Mouse (Mus musculus): Measurements from ENCODE around the gene Crybb3.

The Crybb3 gene

DNA sequence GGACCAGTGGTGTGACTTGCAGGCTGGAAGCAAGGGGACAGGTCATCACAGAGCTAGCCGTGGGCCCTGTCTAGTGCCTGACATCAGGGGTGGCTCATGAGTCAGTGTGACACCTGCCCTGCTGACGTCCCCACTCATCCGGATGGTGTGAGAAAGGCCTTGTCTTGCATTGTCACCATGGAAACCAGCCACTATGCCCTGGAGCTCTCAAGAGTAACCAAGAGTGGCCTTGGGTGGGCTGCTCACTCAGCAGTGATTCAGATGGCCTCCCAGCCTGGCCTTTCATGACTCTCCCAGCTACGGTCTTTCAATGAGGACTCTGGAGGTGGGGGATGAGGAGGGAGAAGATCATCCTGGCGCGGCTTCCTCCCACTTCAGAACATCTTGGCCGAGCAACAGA is 21.1 kb upstream of the Crybb3 start:
- no peak for DNase-seq

DNA sequence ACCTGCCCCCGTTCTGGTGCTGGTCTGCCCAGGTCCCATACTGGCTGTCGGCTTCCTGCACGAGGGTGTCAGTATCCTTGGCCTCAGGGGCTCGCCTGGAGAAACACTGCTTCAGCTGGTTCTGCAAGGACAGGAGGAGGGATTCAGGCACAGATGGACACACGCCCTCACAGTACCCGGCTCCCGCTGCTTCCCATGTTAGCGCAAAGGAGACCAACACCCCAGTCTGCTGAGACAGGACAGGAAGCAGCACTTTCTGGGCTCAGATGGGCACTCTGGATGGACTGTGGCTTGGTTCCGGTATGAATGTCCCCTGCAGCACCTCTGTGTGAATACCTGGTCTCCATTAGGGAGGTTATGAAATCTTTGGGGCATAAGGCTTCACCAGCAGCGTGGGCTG is 20.1 kb upstream of the Crybb3 start:
- no peak for DNase-seq

DNA sequence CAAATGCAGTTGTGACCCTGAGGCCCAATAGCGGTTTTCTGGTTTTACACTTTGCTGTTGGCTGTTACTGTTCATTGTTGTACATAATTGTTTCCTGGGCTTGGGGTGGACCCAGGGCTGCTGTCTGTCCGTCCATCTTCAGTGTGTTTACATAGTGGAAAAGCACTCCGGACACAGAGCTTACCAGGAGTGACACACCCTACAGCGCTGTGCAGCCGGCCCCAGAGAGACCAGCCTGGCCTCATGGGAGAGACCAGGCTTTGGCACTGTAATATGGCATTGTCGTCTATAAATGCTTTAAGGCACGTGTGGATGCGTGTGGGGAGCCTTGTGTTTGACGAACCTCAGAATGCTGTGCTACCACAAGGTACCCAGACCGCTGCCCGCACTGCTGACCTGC is 19.0 kb upstream of the Crybb3 start:
- DNase-seq: no peak

DNA sequence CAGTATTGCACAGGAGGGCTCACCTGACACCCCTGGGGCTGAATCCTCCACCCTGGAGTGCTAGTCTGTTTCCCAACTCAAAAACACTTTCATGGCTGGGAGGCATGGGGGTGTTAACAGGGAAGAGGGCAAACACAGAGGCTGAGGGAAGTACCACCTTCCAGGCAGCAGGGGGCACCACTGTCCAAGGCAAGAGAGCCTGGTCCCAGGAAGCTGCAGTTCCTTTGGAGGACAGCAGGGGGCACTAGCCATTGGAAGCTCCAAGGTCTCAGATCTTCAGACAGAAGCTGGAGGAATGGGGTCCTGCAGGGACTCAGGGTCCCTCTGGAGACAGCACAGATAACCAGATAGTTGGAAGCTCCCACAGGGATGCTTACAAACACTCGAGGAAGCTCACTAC is 18.2 kb upstream of the Crybb3 start:
- DNase-seq: peak; percentile 88

DNA sequence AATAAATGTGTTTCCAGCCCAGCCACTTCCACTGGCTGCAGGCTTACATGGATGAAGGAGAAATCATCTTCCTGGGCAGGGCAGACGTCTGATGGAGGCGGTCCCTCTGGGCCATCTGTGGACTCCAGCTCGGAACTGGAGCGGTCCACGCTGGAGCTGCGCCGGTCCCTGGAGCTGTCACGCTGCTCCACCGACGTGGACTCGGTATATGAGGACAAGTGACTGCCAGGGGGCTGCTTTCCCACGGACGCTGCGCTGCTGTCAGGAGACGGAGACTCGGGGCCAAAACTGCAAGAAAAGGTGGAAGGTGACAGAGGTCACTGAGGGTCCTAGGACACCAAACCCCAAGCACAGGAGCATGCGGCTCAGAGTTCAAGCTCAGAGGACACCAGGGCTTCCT is 16.2 kb upstream of the Crybb3 start:
- no peak for DNase-seq

DNA sequence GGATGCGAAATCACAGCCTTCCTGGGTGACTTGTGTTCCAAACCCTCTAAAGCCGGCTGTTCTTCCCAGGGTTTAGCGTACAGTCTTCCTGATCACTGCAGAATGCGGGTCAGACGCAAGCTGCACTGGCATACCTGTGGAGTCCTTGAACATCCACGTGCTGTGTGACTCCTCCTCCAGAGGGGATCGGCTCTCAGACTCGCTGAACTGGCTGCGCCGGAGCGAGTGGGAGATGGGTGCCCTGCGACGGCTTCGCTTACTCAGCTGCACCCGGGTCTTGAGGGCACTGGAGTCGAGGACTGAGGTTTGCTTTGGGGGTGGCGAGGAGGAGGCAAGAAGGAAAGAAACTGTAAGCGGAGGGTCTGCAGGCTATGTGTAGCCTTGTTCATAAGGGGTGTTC is 14.1 kb upstream of the Crybb3 start:
- no peak for DNase-seq

DNA sequence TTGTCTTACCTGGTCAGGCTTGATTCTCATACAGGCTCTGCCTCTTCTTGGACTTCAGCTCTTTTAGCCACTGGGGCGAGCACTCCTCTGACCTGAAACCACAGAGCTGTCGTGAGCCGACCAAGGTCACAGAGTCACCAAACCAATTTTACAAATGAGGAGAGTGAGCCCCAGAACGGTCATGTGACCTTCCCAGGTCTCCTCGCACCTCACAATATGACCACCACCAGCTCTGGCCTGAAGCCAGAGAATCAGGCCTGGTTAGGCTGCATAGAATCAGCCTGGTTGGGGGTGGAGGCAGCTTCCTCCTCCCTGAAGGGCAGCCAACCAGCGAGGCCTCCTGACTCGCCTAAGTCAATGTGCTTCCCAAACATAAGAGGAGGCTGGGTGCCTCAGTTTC is 11.0 kb upstream of the Crybb3 start:
- peak; percentile 68 for DNase-seq

DNA sequence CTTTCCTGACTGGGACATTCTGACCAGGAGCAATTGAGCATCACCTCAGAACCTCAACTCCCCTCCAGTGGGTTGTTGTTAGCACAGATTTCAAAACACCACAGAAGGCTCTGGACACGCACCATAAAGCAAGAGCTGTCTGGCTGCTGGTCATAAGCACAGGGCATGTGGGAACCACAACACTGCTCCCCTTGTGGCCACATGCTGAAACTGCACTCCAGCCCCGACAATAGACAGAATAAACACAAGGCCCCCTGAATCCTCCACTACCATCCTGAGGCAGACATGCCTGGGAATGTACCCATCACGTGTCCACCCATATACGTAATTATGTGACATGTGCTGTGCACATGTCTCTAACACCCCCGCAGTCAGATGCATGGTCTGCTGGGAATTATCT is 9.8 kb upstream of the Crybb3 start:
- peak; percentile 81 for DNase-seq

DNA sequence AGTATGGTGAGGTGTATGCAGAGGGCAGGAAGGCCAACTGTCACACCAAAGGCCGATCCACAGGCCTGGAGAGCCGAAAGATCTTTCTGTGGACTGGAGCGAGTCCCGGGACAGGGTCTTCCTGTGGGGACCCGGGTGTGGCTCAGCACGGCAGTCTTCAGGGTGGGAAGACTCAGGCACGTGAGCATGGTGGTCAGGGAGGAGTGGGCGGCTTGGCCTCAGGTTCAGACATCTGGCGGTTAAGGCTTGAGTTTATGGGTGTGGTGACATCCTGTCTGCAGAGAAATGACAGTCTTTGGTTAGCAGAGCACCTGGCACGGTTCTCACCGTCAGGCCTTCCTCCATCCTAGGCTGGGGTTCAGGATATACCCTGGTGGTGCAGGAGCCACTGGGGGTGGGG is 9.4 kb upstream of the Crybb3 start:
- DNase-seq: peak; percentile 41

DNA sequence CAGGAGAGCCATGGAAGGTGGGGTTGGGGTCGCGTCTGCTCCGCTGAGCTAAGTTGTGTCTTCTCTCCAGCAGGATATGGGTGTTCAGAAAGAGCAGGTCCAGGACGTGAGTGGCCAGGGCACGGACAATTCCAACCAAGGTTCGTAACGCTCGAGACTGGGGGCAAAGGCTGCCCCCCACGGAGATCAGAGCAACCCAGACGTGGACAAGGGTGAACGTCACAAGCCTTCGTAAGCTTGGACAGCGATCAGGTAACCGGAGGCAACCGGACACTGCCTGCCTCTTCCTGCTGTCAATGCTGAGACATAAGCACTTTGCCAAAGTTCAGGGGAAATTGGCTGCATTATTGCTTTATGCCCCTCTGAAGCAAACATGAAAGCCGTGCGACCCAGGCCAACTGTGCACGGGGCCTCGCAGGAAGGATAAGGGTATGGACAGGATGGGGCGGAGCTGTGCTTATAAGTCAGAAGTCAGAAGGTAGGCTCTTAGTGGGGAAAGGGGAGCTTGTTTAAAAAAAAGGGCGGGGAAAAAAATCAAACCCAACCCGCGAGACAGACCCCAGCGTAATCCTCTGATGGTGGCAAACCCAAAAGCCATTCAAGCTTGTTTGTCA is 8.8 kb upstream of the Crybb3 start:
- peak; percentile 48 for DNase-seq

DNA sequence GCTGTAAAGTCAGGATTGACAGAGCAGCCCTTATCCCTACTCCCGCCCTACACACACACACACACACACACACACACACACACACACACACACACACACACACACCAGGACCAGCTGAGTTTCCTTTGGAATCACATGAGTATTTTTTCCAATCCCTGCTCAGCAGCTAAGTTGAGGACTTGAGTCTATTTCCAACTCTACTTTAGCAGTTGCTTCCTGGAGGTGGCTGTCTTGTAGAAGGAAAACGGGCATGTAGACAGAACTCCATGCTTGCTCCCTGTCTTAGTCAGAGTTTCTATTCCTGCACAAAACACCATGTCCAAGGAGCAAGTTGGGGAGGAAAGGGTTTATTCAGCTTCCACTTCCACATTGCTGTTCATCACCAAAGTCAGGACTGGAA is 6.1 kb upstream of the Crybb3 start:
- no peak for DNase-seq

DNA sequence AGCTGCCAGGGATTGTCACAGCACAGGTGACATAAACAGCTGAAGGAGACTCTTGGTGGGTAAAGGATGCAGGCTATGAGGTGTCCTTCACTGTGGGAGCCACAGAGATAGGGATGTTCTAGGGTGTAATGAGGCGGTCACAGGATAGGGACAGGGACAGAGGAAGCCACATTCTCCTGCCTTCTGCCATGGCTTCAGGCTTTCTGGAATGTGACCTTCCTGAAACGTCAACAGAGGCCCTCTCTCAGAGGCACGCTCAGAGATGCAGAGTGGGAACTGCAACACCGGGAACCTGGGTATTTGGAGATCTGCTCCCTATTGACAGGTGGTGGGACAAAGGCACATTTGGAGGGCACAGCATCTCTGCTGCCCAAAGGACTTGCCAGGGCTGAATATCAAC is 5.6 kb upstream of the Crybb3 start:
- DNase-seq: no peak

DNA sequence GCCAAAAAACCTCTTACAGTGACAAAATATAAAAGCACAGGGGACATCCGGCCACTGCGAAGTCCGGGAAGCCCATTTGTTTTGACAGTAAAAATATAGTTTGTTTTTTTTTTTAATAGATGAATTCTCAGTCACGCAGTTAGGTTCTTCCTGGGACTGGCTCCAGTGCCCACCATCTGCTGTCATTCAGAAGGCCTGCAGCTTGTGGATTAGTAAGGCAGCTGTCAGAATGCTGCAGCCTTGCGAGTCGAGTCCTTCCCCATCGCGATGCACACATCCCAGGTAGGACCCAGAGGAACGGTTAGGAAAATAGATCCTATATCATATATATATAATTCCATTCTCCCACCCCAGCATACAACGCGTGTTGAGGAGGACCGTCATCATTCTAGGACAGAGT is 5.1 kb upstream of the Crybb3 start:
- DNase-seq: peak; percentile 44

DNA sequence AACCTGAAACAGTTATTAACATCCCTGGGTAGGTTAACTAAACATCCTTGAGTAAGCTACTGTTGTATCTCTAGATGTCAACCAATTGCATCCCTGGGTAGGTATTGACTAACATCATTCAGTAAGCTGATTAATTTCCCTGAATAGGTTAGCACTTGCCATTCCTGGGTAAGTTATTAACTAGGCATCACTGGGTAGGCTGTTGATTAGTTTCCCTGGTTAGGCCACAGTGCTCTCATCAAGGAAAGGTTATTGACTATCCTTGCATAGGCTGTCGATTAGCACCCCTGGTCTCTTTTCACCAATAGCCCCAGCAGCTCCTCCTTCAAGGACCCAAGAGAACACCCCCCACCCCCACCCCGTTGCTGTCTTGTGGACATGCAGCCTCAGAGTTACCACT is 4.5 kb upstream of the Crybb3 start:
- no peak for DNase-seq

DNA sequence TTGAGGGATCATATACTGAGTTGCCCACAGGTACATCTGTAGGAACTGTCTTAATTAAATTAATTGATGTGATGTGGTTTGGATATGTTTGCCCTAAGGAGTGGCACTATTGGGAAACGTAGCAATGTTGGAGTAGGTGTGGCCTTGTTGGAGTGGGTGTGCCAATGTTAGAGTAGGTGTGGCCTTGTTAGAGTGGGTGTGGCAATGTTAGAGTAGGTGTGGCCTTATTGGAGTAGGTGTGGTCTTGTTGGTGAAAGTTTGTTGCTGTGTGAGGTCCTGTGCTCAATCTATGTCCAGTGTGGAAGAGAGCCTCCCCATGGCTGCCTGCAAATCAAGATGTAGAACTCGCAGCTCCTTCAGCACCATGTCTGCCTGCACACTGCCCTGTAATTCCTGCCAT is 2.9 kb upstream of the Crybb3 start:
- no peak for DNase-seq

DNA sequence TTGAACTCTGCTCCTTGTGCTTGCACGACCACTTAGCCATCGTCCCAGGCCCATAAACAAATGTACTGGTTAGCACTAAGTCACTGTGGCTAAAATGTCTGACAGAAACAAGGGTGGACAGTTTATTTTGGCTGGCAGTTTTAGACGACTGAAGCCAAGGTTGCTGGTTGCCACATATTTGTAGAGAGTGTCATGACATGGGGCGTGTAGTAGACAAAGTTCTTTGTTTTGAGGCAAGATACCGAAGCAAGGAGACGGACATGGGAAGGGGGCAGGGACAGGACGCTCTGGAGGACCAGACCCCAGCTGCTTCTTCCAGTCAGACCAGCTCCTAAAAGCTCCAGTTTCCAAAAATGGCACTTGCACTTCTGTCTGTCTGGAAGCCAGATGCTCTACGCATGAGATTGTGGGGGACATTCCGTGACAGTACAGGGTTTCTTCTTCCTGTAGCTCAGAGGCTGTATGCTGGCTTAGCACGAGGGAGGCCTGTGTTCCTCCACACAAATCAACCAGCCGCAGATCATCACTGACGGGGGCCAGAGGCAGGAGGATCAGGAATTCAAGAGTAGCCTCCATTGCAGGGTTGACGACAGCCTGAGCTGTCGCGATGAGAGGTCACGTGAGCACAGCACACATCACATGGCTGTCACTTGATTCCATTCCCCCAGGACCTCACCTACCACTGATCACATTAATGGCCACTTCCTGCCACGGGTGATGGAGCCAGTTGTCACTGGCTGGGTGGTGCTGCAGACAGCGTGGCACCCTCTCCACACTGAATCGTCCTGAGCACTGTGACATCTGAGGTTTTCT is 1.2 kb upstream of the Crybb3 start:
- peak; percentile 23 for DNase-seq

DNA sequence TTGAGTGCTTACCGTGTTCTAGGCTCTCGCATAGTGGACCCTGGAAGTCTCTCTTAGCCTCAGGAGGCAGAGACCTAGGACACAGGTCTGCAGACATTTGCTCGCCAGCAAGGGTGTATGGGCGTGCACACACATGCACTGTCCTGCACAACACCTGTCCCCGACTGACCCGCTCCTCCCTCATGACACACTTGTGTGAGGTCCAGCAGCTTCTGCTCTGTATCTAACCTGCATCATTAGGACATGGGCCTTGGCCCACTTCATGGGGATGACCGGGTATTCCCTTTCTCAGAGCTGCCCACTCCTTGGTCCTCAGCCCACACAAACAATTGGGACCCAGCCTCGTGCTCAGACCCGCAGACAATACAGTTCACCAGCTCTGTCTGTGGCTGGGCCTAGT is 364 bp downstream of the Crybb3 start:
- DNase-seq: no peak

DNA sequence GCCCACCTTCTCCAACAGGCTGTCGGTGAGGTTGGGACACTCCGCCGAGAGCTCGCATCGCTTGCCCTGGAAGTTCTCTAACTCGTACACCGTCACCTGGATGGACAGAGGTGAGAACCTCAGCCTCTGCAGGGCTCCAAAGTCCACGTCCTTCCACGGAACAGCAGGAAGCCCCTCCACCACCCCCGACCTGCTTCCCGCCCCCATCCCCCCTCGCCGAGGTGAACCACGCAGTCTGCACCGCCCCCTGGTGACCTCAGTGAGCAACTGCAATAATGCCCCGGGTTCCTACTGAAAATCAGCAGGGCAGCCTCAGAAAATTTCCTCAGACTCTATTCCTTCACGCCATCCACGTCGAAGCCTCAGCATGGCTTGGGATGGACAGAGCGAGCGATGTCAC is 1.6 kb downstream of the Crybb3 start:
- peak; percentile 37 for DNase-seq

DNA sequence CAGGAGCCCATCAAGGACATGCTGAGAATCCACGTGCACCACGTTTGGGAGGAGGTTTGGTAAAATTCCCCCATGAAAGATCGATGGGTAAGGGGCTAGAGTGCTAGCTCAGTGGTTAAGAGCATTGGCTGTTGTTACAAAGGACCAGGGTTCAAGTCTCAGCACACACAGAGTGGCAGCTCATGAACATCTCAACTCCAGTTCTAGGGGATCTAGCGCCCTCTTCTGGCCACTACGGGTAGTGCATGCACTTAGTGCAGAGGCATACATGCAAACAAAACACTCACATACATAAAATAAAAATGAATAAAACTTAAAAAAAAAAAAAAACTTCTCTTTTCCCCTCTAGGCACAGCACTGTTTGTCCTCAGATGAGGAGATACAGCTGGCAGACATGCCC is 2.7 kb downstream of the Crybb3 start:
- DNase-seq: no peak

DNA sequence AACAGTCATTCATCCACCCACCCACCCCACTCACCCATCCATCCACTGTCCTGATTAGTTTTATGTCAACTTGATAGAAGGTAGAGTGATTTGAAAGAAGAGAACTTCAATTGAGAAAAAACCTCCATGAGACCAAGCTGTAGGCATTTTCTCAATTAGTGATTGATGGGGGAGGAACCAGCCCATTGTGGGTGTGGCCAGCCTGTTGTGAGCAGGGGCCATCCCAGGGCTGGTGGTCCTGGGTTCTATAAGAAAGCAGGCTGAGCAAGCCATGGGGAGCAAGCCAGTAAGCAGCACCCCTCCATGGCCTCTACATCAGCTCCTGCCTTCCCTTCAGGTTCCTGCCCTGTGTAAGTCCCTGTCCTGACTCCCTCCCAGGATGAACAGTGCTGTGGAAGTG is 11.4 kb downstream of the Crybb3 start, which contains the start of gene Crybb2:
Crybb2 (minus strand) TSS at position 101 of the 400 bp plus-strand sequence.
- DNase-seq: no peak

DNA sequence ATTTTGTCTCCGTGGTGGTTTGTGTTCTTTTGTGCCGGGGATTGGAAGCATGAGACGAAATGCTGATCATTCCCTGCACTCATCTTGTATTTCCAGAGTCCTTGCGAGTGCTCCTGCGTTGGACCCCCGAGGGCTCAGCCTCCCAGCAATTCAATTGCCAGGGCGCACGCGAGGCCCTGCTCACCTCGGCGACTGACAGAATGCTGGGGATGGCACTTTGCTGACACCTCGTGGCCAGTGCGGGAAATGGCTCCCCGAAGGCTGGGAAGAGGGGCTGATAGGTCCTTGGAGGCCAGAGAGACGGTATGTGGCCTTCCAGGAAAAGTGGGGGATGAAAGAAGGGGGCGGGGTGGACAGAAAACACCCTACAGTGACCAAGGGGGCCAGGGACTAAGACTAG is 27.1 kb downstream of the Crybb3 start:
- DNase-seq: peak; percentile 83

DNA sequence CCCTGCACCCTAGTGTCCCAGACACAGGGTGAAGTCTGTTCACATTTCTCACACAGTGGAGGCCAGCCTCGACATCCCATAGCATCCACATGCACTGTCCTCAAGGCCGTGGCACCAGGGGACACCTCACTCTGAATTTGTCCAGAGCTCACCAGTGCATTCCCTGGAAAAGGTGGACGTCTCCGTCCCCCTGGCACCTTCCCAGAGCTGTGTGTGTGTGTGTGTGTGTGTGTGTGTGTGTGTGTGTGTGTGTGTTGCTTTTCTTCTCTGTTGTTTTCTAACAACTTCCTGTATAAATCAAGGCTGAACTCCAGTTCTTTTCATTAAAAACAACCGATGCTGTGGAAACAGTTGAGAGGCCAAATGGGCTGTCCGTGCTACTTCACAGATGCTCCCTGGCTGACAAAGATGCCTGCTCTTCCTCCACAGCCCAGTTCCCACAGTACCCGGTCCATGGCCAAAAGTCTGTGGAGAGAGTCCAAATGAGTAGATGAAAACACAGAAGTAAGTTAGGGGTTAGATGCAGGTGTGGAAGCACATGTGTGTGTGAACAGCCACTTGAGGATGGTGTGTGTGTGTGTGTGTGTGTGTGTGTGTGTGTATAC is 30.7 kb downstream of the Crybb3 start:
- DNase-seq: peak; percentile 18

DNA sequence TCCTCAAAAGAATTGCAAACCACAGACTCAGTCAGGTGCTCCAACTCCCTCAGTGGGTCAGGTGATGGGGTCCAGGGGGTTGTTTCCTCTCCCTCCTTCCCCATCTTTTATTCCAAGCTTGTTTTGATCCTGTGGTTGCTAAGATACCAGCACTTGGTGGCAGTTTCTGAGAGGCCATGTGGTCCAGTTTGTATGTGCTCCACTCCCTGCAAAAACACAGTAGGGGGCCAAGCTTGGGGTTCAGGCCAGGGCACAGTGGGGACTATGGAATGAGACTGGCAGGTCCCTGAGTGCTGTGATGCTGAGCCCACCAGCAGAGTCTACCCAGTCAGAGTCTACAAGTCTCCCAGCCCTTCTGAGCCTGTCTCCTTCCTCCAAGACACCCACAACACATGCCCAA is 31.5 kb downstream of the Crybb3 start:
- no peak for DNase-seq

DNA sequence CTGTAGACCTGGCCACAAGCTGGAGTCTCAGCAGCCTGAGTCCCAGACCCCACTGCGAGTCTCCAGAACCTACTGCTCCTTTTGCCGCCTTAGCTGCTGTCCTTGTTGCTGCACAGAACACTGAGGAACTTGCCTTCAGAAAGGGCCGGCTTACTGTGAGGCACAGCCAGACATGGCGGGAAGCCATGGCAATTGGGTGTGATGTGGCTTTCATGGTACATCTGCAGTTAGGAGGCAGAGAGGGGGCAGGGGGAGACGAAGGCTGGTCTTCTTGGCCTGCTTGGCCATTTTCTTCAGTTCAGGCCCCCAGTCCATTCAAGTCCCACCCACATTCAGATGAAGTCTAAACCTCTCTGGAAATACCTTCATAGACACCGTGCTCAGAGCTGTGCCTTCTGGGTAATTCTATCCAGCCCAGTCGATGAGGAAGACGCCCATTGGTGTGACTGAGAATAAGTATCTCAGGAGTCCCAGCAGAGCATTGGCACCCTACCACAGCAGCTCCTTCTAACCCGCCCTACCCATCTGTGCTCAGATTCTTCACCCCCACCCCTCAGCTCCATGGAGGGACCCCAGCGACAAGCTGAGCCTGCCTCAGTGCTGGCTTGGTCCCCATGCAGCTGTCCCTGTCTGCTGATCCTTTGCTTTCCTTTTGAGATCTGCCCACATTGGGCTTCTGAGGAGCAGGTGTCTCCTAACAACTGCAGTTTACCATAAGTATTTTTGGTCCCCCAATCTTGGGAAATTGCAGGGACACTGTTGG is 35.7 kb downstream of the Crybb3 start:
- DNase-seq: no peak

All from kidney, postnatal 14 days (tissue).